23 mouse cellular contexts compared by ENCODE assay signal in the genomic region with DNA sequence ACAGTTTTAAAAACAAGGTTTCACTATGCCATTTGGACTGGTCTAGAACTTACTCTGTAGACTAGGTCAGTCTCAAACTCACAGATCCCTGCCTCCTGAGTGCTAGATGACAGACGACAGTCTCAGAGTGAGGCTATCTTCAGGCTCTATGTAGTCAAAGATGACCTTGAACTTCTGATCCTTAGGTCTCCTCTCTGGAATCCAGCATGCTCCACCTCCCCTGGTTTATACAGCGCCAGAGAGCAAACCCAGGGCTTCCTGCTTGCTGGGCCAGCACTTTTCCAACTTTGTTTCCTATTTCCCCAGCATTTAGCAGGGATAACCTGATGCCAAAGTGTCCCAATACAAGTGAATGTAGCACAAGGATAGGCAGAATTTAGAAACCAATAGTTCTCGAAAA. TPM values are rescaled to one million over a fixed set of nuclear protein-coding genes. Genes with fewer than 3 reads are reported as not detected.
DNase-seq lines count a peak whose midpoint lies in the region; ATAC-seq lines count a peak whose summit lies in the region.
"Had no signal": no experiment of that assay in that cellular context is flagged by ENCODE, and none has a peak within 500 bp of the region (broad histone marks: within the 10 kb centered on the region; RNA-seq: fewer than 3 reads in every experiment).

No protein-coding gene starts in this region.

- H3K27me3 ChIP-seq in heart, embryonic 14.5 days (ENCODE audit: control insufficient read depth, insufficient read depth, low read length), result no peaks in the 10 kb centered on the region
- peaks cover 2% of the 10 kb centered on the region; the same call in 1 of the 2 replicates for H3K27me3 ChIP-seq in kidney, embryonic 14.5 days (ENCODE audit: control insufficient read depth, insufficient read depth, low read length)
- no peaks in the 10 kb centered on the region for H3K27me3 ChIP-seq in lung, embryonic 15.5 days
- H3K27me3 ChIP-seq: liver, embryonic 13.5 days; stomach, embryonic 15.5 days had no signal

- no peak overlapping the region for H3K4me3 ChIP-seq in heart, embryonic 14.5 days (ENCODE audit: control insufficient read depth in 1 of 2, insufficient read depth in 1 of 2, low read depth in 1 of 2, low read length in 2 of 2)
- H3K4me3 ChIP-seq in kidney, embryonic 14.5 days (ENCODE audit: low read length), result no peak overlapping the region
- H3K4me3 ChIP-seq in lung, embryonic 15.5 days, result no peak overlapping the region
- H3K4me3 ChIP-seq: embryonic facial prominence, embryonic 10.5 days; left cerebral cortex, adult 2 months; liver, embryonic 13.5 days; megakaryocyte, embryonic 14.5 days; midbrain, embryonic 13.5 days; stomach, embryonic 15.5 days had no signal

- no peaks in the 10 kb centered on the region for H3K9me3 ChIP-seq in heart, embryonic 14.5 days (ENCODE audit: control insufficient read depth, low read length)
- no peaks in the 10 kb centered on the region for H3K9me3 ChIP-seq in kidney, embryonic 14.5 days (ENCODE audit: control insufficient read depth, low read length)
- no peaks in the 10 kb centered on the region for H3K9me3 ChIP-seq in lung, embryonic 15.5 days
- H3K9me3 ChIP-seq: embryonic facial prominence, embryonic 10.5 days; liver, embryonic 13.5 days; megakaryocyte, embryonic 14.5 days; midbrain, embryonic 13.5 days; stomach, embryonic 15.5 days had no signal

- peak overlapping the region; percentile 81 to 86 for H3K27ac ChIP-seq in heart, embryonic 14.5 days (replicated peaks in 1 of 2; ENCODE audit: control insufficient read depth in 1 of 2, insufficient read depth in 1 of 2, low read depth in 2 of 2, low read length in 2 of 2)
- no peak overlapping the region for H3K27ac ChIP-seq in kidney, embryonic 14.5 days (ENCODE audit: low read depth, low read length)
- H3K27ac ChIP-seq in lung, embryonic 15.5 days, result peak overlapping the region; percentile 84
- H3K27ac ChIP-seq: embryonic facial prominence, embryonic 10.5 days; hindbrain, embryonic 14.5 days; left cerebral cortex, adult 2 months; liver, embryonic 13.5 days; midbrain, embryonic 13.5 days; stomach, embryonic 15.5 days had no signal

- WGBS in heart, embryonic 14.5 days, result 52% methylated on average over 3 of the region's 3 CpGs
- WGBS in kidney, embryonic 14.5 days, result 80% methylated on average over 3 of the region's 3 CpGs
- 63% methylated on average over 3 of the region's 3 CpGs for WGBS in lung, embryonic 15.5 days

- no peaks in the 10 kb centered on the region for H3K36me3 ChIP-seq in heart, embryonic 14.5 days (ENCODE audit: control insufficient read depth, insufficient read depth, low read length)
- no peaks in the 10 kb centered on the region for H3K36me3 ChIP-seq in kidney, embryonic 14.5 days (ENCODE audit: control insufficient read depth, insufficient read depth, low read length)
- H3K36me3 ChIP-seq in lung, embryonic 15.5 days, result no peaks in the 10 kb centered on the region
- H3K36me3 ChIP-seq: embryonic facial prominence, embryonic 10.5 days; liver, embryonic 13.5 days; midbrain, embryonic 13.5 days; stomach, embryonic 15.5 days had no signal

- DNase-seq in heart, postnatal 4 days, result no peak
- DNase-seq in kidney, adult 8-10 months, result peak; percentile 24 to 29
- no peak for DNase-seq in lung, postnatal 14 days
- DNase-seq: cerebellum, adult 11-12 months; cerebellum, postnatal 10 days; liver, embryonic 13.5 days; lung, adult 2 months; thymus, adult 2 months; thymus, postnatal 4 days had no signal

- no peak for ATAC-seq in heart, embryonic 14.5 days (ENCODE audit: insufficient number of reproducible peaks, insufficient read depth, low FRiP score, low read depth)
- ATAC-seq in kidney, embryonic 14.5 days (ENCODE audit: low FRiP score, low TSS enrichment), result no peak
- ATAC-seq in lung, embryonic 15.5 days (ENCODE audit: borderline replicate concordance, extremely low read depth, low FRiP score, low TSS enrichment), result peak; percentile 30; the same call in 1 of the 2 replicates
- ATAC-seq: activated CD4-positive, CD25-positive, alpha-beta regulatory T cell, adult 4 months; forebrain, embryonic 16.5 days; inflammation-experienced regulatory T-cells, adult 6 months; midbrain, embryonic 13.5 days had no signal

- H3K4me2 ChIP-seq in heart, embryonic 14.5 days (ENCODE audit: low read length), result peak overlapping the region; percentile 50
- no peak overlapping the region for H3K4me2 ChIP-seq in kidney, embryonic 14.5 days (replicated peaks; ENCODE audit: low read depth, low read length)
- H3K4me2 ChIP-seq in lung, embryonic 15.5 days, result no peak overlapping the region
- H3K4me2 ChIP-seq: hindbrain, embryonic 14.5 days; liver, embryonic 13.5 days; midbrain, embryonic 13.5 days; stomach, embryonic 15.5 days had no signal

- H3K9ac ChIP-seq in heart, embryonic 14.5 days (ENCODE audit: low read length), result no peak overlapping the region
- H3K9ac ChIP-seq in kidney, embryonic 14.5 days (ENCODE audit: low read depth, low read length), result no peak overlapping the region
- H3K9ac ChIP-seq in lung, embryonic 15.5 days, result no peak overlapping the region
- H3K9ac ChIP-seq: hindbrain, embryonic 14.5 days; liver, embryonic 13.5 days; midbrain, embryonic 13.5 days; stomach, embryonic 15.5 days had no signal

- peaks cover 3 to 7% of the 10 kb centered on the region in 2 experiments; a peak in 2 of 4 replicates for H3K4me1 ChIP-seq in heart, embryonic 14.5 days (ENCODE audit: control insufficient read depth in 2 of 2, insufficient read depth in 2 of 2, low read length in 2 of 2)
- no peaks in the 10 kb centered on the region for H3K4me1 ChIP-seq in kidney, embryonic 14.5 days (ENCODE audit: control insufficient read depth, insufficient read depth, low read length)
- H3K4me1 ChIP-seq in lung, embryonic 15.5 days, result 0 out of 2 replicates have a peak, but pooled peaks cover 3% of the 10 kb centered on the region
- H3K4me1 ChIP-seq: embryonic facial prominence, embryonic 10.5 days; midbrain, embryonic 13.5 days; stomach, embryonic 15.5 days had no signal

RNA-seq across cellular contexts. Expression of a gene that starts 3.9 kb away (rescaled TPM):
- 45.4 and 50.1 TPM in 2 replicates for polyA plus RNA-seq in heart, embryonic 14.5 days (2014; fragmentation: Nextera tagmentation; extraction: Ambion mirVana)
- 10 to 100 TPM; 21.5 to 49.7 TPM for total RNA-seq in heart, postnatal 4 days (2021)
- polyA plus RNA-seq in kidney, embryonic 14.5 days (2014; fragmentation: Nextera tagmentation; extraction: Ambion mirVana), result not detected in 2 replicates
- polyA plus RNA-seq in lung, embryonic 15.5 days (2015; fragmentation: Nextera tagmentation; extraction: Ambion mirVana), result 0.65 and 1.3 TPM in 2 replicates
- total RNA-seq: monocyte, adult 5-6 weeks had no signal
- polyA plus RNA-seq: activated CD4-positive, CD25-positive, alpha-beta regulatory T cell, adult 4 months; C2C12; embryonic facial prominence, embryonic 10.5 days; forebrain, embryonic 16.5 days; hindbrain, embryonic 14.5 days; inflammation-experienced regulatory T-cells, adult 6 months; midbrain, embryonic 13.5 days; stomach, embryonic 15.5 days had no signal

RNA-seq across cellular contexts. Expression of a gene that starts 21.1 kb away (rescaled TPM):
- polyA plus RNA-seq in heart, embryonic 14.5 days (2014; fragmentation: Nextera tagmentation; extraction: Ambion mirVana), result 7.9 and 8.1 TPM in 2 replicates
- 1 to 10 TPM; 4.8 to 5.1 TPM for total RNA-seq in heart, postnatal 4 days (2021)
- polyA plus RNA-seq in kidney, embryonic 14.5 days (2014; fragmentation: Nextera tagmentation; extraction: Ambion mirVana), result 8.5 and 14.2 TPM in 2 replicates
- polyA plus RNA-seq in lung, embryonic 15.5 days (2015; fragmentation: Nextera tagmentation; extraction: Ambion mirVana), result 18.8 and 19.8 TPM in 2 replicates

Comparison
In these comparisons a context has a peak if more than half of its experiments do, and no peak if none do; other contexts are left out.
1. DNase-seq: peak in kidney, adult 8-10 months (2 of 2); none in heart, postnatal 4 days (single experiment) and lung, postnatal 14 days (single experiment).
2. RNA of a gene that starts 3.9 kb away (polyA plus RNA-seq): 45.4 to 50.1 TPM in heart, embryonic 14.5 days; 0.65 to 1.3 TPM in lung, embryonic 15.5 days and not detected in kidney, embryonic 14.5 days; every median in the first group is over 10 times any median in the second.